Mouse (Mus musculus) lung, embryonic 15.5 days (tissue): ENCODE data around the gene Pxmp4. TPM values are rescaled to one million over a fixed set of nuclear protein-coding genes. Genes with fewer than 3 reads are reported as not detected.

Experiments
- ATAC-seq: fragments of 200-750 bp; cut with Nextera tagmentation; 2 replicates; pipeline ENCODE4 v1.8.0; 2017; ENCODE audit warnings: moderate number of reproducible peaks, borderline replicate concordance; ENCODE audit not compliant: low FRiP score, low TSS enrichment; ENCODE audit errors: extremely low read depth
- H3K27ac ChIP-seq: fragments of 300-500 bp; sonication (generic); 2 replicates; pipeline ENCODE4 v1.5.1; 2015; ENCODE audit warnings: moderate library complexity, mild to moderate bottlenecking, inconsistent platforms
- H3K27me3 ChIP-seq: fragments of 300-500 bp; sonication (generic); 2 replicates; pipeline ENCODE4 v1.6.1; 2015; ENCODE audit warnings: inconsistent platforms
- H3K36me3 ChIP-seq: fragments of 300-500 bp; sonication (generic); 2 replicates; pipeline ENCODE4 v1.6.1; 2015; ENCODE audit warnings: inconsistent platforms
- H3K4me1 ChIP-seq: fragments of 300-500 bp; sonication (generic); 2 replicates; pipeline ENCODE4 v1.6.1; 2015; ENCODE audit warnings: inconsistent platforms
- H3K4me2 ChIP-seq: fragments of 300-500 bp; sonication (generic); 2 replicates; pipeline ENCODE4 v1.6.1; 2015; ENCODE audit warnings: inconsistent platforms, mild to moderate bottlenecking, moderate library complexity
- H3K4me3 ChIP-seq: fragments of 300-500 bp; sonication (generic); 2 replicates; pipeline ENCODE4 v1.5.1; 2015; ENCODE audit warnings: mild to moderate bottlenecking, inconsistent platforms
- H3K9ac ChIP-seq: fragments of 300-500 bp; sonication (generic); 2 replicates; pipeline ENCODE4 v1.6.1; 2015; ENCODE audit warnings: inconsistent platforms
- H3K9me3 ChIP-seq: fragments of 300-500 bp; sonication (generic); 2 replicates; pipeline ENCODE4 v1.6.1; 2016; ENCODE audit warnings: inconsistent platforms
- WGBS: fragments of 180-500 bp; shearing (Covaris S2); methylation state at CpG from one replicate; pipeline ENCODE4 v1.1.7; 2015; 5-methylcytosine and 5-hydroxymethylcytosine counted together
- polyA plus RNA-seq: library from polyadenylated mRNA; unstranded; fragments of >200 nt; fragmentation: Nextera tagmentation; extraction: Ambion mirVana; gene quantifications from 2 replicates; pipeline ENCODE4 v1.2.1, GENCODE M21; 2015

Pxmp4 gene
- polyA plus RNA-seq, 1 experiment from 2014 or later = 29.1 TPM

DNA sequence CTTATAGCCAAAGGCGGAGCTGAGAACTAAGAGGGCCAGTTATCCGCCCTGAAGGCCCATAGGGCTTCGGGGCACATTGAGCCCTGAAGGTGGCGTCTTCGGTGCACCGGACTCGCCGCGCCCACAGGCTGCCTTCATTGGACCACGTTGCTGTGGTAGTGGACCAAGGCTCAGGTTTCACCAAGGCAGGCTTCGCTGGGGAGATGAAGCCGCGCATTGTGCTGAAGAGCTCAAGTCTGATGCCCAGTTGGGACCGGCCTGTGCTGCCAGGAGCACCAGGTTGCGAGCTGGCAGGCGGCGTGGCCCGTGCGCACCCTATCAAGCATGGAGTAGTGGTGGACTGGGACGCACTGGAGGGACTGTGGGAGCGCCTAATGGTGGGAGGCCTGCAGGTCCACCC lies 51.6 kb downstream of the Pxmp4 start:
- Histone ChIP-seq H3K9ac (no peak overlapping the region), H3K27me3 (peaks cover 25% of the 10 kb centered on the region), H3K4me2 (peak overlapping the region; percentile 54), H3K36me3 (no peaks in the 10 kb centered on the region), H3K4me3 (peak overlapping the region; percentile 22; the same call in 1 of the 2 replicates), H3K4me1 (peaks cover 34% of the 10 kb centered on the region), H3K27ac (no peak overlapping the region), H3K9me3 (no peaks in the 10 kb centered on the region)
- 30% methylated on average over 21 of the region's 21 CpGs for WGBS
- peak; percentile 2; the same call in 1 of the 2 replicates for ATAC-seq

DNA sequence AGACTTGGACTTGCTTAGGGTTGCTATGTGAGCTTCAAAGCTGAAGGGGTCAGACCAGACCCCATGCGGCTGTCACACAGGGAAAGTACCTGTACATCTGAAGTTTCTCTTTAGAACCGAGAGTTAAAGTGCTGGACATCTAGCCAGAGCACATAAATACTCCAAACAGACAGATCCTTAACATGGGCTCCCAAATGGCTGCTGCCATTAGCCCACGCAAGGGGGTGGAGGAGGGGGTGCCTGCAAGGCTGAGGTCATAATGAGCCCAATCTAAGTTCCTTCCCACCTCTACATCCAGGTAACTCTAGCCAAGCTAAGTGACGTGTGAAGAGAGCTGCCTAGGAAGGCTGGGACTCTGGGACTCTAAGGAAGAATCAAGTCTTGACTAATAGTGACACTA lies 52.0 kb downstream of the Pxmp4 start, which contains the start of gene Actl10:
Gene Actl10, plus strand, starts transcription at position 301 of the 400 bp plus-strand sequence.
- no peak within 1 kb of the TSS for H3K27ac ChIP-seq
- no peaks in the 10 kb centered on the region for H3K9me3 ChIP-seq
- H3K4me1 ChIP-seq = peaks cover 34% of the 10 kb centered on the region
- H3K36me3 ChIP-seq = no peaks in the 10 kb centered on the region
- peak within 1 kb of the TSS; percentile 54 for H3K4me2 ChIP-seq
- ATAC-seq = no peak
- H3K27me3 ChIP-seq = peaks cover 25% of the 10 kb centered on the region
- WGBS = 77% methylated on average over 4 of the region's 4 CpGs
- peak within 1 kb of the TSS; percentile 22; the same call in 1 of the 2 replicates for H3K4me3 ChIP-seq
- no peak within 1 kb of the TSS; the same call in 1 of the 2 replicates for H3K9ac ChIP-seq

DNA sequence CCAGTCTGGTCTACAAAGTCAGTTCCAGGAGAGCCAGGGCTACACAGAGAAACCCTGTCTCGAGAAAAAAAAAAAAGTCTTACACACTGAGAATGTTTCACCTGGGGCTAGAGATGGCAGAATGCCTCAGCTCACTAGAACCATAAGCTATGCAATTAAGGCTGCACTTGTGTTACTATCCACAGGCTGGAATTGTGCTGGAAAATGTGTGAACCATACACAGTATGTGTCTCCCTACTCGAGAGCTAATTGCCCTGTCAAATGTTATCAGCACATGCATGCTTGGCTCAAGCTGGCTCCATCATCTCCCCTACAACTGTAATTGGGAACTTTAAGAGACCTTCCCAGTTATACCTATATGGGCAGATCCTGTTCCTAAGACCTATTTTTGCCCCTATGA lies 52.6 kb downstream of the Pxmp4 start:
- WGBS = 63% methylated on average over 2 of the region's 2 CpGs
- Histone ChIP-seq H3K27me3 (peaks cover 25% of the 10 kb centered on the region), H3K4me3 (no peak overlapping the region), H3K4me2 (no peak overlapping the region), H3K27ac (no peak overlapping the region), H3K9me3 (no peaks in the 10 kb centered on the region), H3K9ac (no peak overlapping the region), H3K4me1 (peaks cover 34% of the 10 kb centered on the region), H3K36me3 (no peaks in the 10 kb centered on the region)
- no peak for ATAC-seq

DNA sequence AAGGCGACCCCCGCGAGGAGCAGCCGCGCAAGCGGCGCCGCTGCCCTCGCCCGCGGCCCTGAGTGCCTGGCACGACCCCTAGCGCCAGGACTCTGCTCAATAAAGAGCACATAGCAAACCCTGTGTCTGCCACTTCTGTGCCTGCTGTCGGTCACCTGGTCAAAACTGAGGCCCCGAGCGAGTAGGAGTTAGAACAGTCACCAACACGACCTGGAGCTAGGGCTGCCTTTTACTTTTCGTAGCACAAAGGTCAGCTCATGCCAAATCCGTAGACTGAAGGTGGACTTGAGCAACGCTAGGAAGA lies 53.7 kb downstream of the Pxmp4 start:
- H3K36me3 ChIP-seq = no peaks in the 10 kb centered on the region
- WGBS = 17% methylated on average over 20 of the region's 20 CpGs
- no peaks in the 10 kb centered on the region for H3K9me3 ChIP-seq
- H3K27ac ChIP-seq = no peak overlapping the region
- peak overlapping the region; percentile 44; the same call in 1 of the 2 replicates for H3K4me3 ChIP-seq
- H3K27me3 ChIP-seq = peaks cover 25% of the 10 kb centered on the region
- peaks cover 28% of the 10 kb centered on the region for H3K4me1 ChIP-seq
- H3K4me2 ChIP-seq = peak overlapping the region; percentile 95
- no peak for ATAC-seq
- no peak overlapping the region for H3K9ac ChIP-seq

DNA sequence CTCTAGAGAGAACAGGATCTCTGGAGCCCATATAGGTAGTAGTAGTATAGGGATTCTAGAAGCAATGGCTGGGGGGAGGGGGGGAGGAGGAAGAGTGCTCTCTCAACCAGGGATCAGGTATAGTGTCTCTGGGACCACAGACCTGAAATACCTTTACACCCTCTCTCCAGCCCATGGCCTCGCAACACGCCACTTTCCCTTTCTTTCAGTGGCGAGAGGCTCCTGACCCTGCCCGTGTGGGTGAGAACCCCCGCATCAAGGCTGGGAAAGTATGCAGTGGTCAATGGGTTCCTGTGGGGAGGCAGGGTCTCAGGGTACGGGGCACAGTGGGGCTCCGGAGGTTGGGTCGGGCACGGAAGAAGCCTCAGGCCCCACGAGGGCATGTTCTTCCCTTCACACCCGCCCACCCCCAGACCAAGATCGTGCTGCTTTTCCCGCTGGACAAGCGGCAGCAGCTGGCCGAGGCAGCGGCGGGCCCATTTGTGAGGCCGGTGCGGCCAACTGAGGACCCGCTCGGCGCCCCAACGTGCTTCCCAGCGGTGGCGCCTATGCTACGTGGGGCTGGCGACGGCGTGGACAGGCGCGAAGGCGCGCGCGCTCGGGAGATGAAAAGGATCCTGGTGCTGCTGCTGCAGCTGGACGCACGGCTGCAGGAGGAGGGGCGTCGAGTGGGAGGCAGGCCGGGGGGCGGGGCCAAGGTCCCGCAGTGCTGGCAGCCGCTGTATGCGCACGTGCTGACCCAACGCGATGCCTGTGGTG lies 54.2 kb downstream of the Pxmp4 start:
- H3K4me2 ChIP-seq = peak overlapping the region; percentile 95
- H3K36me3 ChIP-seq = no peaks in the 10 kb centered on the region
- no peaks in the 10 kb centered on the region for H3K9me3 ChIP-seq
- H3K4me1 ChIP-seq = peaks cover 27% of the 10 kb centered on the region
- peaks cover 25% of the 10 kb centered on the region for H3K27me3 ChIP-seq
- peak overlapping the region; percentile 19; the same call in 1 of the 2 replicates for H3K9ac ChIP-seq
- H3K27ac ChIP-seq = no peak overlapping the region
- WGBS = 4% methylated on average over 48 of the region's 48 CpGs
- peak; percentile 49; the same call in 1 of the 2 replicates for ATAC-seq
- peak overlapping the region; percentile 44 for H3K4me3 ChIP-seq

DNA sequence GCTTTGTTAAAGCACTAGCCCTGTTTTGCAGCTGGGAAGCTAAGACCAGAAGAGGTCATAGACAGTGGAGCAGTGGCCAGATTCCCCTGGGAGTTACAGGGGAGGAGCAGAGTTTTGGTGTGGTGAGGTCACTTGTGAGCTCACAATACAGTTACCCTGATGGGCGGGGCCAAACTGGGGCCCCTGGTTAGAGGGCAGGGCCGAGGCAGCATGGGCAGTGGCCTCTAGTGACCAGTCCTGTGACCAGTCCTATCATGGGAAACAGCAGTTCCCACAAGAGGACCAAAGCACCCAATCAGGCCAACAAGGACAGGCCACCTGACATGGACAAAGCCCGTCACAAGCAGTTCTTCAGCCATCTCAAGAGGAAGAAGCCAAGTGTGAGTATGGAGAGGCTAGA lies 54.8 kb downstream of the Pxmp4 start:
- H3K36me3 ChIP-seq = no peaks in the 10 kb centered on the region
- no peak for ATAC-seq
- no peak overlapping the region for H3K9ac ChIP-seq
- no peak overlapping the region for H3K4me3 ChIP-seq
- no peak overlapping the region for H3K27ac ChIP-seq
- H3K4me1 ChIP-seq = peaks cover 27% of the 10 kb centered on the region
- H3K4me2 ChIP-seq = peak overlapping the region; percentile 95; the same call in 1 of the 2 replicates
- H3K9me3 ChIP-seq = no peaks in the 10 kb centered on the region
- WGBS = 54% methylated on average over 3 of the region's 3 CpGs
- H3K27me3 ChIP-seq = peaks cover 25% of the 10 kb centered on the region

DNA sequence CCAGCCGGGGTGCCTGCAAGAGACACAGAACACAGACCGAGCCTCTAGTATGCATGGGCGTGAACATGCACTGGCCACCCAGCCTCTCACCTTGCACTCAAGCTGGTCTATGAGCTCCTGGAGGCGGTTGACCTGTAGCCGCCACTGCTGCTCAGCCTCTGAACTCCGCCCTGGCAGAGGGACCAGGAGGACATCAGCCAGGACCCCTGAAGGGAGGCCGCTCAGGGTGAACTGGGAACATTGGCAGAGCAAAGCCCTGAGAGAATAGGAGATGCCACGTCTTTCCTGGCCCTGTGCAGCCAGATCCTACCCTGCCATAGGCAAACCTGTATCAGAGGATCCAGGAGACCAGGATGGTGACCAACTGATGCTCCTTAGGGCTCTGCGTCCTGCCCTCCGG lies 56.8 kb downstream of the Pxmp4 start, which contains the start of gene 1700003F12Rik:
Gene 1700003F12Rik, plus strand, starts transcription at position 375 of the 400 bp plus-strand sequence.
- H3K4me2 ChIP-seq = no peak within 1 kb of the TSS
- H3K27me3 ChIP-seq = peaks cover 20% of the 10 kb centered on the region
- 90% methylated on average over 10 of the region's 10 CpGs for WGBS
- no peak within 1 kb of the TSS for H3K4me3 ChIP-seq
- H3K27ac ChIP-seq = no peak within 1 kb of the TSS
- H3K9ac ChIP-seq = no peak within 1 kb of the TSS
- no peaks in the 10 kb centered on the region for H3K36me3 ChIP-seq
- ATAC-seq = no peak
- H3K4me1 ChIP-seq = peaks cover 13% of the 10 kb centered on the region
- H3K9me3 ChIP-seq = no peaks in the 10 kb centered on the region

DNA sequence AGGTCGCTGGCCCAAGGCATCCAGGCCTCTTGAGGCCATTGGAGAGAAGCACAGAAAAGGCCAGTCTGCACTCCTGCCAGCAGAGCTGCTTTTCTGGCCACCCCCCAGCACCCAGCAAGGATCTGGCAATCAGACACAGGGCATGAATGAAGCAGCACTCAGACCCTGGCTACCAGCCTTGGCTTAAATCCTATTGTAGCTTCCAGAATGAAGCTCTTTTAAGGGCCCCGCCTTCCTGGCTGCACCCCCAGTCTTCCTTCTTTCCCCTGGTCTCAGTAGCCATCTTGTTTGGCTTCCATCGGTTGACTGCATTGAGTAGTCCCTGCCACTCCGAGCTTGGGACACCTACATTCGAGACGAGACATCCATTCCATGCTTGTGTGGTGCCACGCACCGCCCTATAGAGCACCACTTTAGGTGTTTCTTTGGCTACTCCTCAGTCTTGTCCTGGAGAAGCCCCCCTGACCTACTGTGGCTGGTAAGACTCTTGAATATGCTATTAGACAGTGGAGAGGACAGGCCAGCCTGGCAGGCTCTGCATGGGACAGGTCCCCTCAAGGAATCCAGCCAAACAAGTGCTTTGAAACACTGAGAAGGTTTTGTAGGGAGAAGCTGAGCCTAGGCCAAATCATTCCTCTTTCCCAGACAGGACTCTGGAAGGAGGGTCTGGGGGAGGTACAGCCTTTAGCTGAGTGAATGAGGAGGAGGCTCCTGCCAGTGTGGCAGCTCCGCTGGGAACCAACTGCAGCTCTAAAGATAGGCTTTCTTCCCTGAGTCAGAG lies 59.8 kb downstream of the Pxmp4 start:
- no peak overlapping the region for H3K27ac ChIP-seq
- no peaks in the 10 kb centered on the region for H3K36me3 ChIP-seq
- no peak overlapping the region for H3K4me2 ChIP-seq
- peaks cover under 1% of the 10 kb centered on the region; the same call in 1 of the 2 replicates for H3K4me1 ChIP-seq
- H3K9ac ChIP-seq = no peak overlapping the region
- H3K4me3 ChIP-seq = no peak overlapping the region
- no peaks in the 10 kb centered on the region for H3K9me3 ChIP-seq
- 86% methylated on average over 9 of the region's 9 CpGs for WGBS
- H3K27me3 ChIP-seq = no peaks in the 10 kb centered on the region
- ATAC-seq = no peak

DNA sequence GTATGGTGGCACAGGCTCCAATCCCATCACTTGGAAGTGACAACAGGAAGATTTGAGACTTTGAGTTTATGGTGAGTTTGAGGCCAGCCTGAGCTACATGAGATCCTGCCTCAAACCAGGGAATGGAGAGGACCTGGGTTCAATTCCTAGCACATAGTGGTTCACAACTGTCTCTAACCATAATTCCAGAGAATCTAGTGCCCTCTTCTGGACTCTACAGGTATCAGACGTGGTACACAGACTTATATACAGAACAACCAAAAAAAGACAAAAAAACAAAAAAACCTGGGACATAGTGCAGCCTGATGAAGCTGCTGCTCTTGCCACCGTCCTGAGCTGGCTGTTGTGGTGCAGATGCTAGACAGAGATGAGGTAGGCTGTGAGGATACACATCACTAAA lies 61.9 kb downstream of the Pxmp4 start:
- no peak overlapping the region for H3K27ac ChIP-seq
- no peak overlapping the region for H3K9ac ChIP-seq
- H3K9me3 ChIP-seq = no peaks in the 10 kb centered on the region
- ATAC-seq = no peak
- H3K27me3 ChIP-seq = no peaks in the 10 kb centered on the region
- no peak overlapping the region for H3K4me3 ChIP-seq
- 79% methylated on average over 2 of the region's 2 CpGs for WGBS
- no peak overlapping the region for H3K4me2 ChIP-seq
- peaks cover 3% of the 10 kb centered on the region; the same call in 1 of the 2 replicates for H3K4me1 ChIP-seq
- peaks cover 4% of the 10 kb centered on the region for H3K36me3 ChIP-seq

DNA sequence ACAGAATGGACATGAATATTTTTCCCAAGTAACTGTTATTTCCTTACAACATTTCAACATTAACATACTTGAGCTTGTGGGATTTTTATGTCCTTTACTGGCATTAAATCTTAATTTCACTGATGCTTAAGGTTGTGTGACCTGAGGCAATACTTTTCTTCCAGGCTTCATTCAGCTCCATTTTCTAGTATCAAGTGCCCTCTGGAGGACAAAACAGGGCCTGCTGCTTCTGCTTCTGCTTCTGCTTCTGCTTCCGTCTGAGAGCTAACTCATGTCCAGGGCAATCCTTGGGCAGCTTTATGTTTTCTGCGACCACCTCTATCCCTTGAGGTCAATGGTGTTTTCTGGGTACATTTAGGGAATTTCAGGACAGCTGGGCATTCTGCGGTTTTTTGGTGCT lies 63.8 kb downstream of the Pxmp4 start:
- no peak overlapping the region for H3K9ac ChIP-seq
- H3K4me3 ChIP-seq = no peak overlapping the region
- H3K9me3 ChIP-seq = no peaks in the 10 kb centered on the region
- no peaks in the 10 kb centered on the region for H3K27me3 ChIP-seq
- ATAC-seq = no peak
- no peak overlapping the region for H3K4me2 ChIP-seq
- WGBS = 75% methylated on average over 3 of the region's 3 CpGs
- H3K36me3 ChIP-seq = peaks cover 17% of the 10 kb centered on the region
- H3K4me1 ChIP-seq = peaks cover 3% of the 10 kb centered on the region; the same call in 1 of the 2 replicates
- H3K27ac ChIP-seq = no peak overlapping the region

DNA sequence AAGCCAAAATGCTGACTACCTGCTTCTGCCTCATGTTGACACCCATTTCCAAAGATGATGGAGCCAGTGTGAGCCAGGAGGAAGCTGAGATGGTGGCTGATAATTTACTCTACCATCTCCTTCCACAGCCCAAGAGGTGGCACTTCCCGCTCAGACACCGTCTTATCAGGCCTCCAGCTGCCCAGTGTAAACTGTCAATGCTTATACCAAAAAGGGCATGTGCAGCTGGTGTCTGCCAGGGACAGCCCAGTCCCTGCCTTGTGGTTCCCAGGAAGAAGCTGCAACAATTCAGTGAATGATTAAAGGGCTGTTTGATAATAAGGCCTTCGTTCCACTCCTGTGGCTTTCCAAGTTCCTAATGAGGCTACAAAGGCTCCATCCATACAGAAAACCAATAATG lies 64.8 kb downstream of the Pxmp4 start:
- H3K4me3 ChIP-seq = no peak overlapping the region
- peaks cover 20% of the 10 kb centered on the region for H3K36me3 ChIP-seq
- peak; percentile 40; the same call in 1 of the 2 replicates for ATAC-seq
- H3K9me3 ChIP-seq = no peaks in the 10 kb centered on the region
- H3K4me2 ChIP-seq = no peak overlapping the region
- H3K27ac ChIP-seq = no peak overlapping the region
- no peaks in the 10 kb centered on the region for H3K27me3 ChIP-seq
- peaks cover 3% of the 10 kb centered on the region; the same call in 1 of the 2 replicates for H3K4me1 ChIP-seq
- H3K9ac ChIP-seq = no peak overlapping the region
- 31% methylated on average over 3 of the region's 3 CpGs for WGBS

DNA sequence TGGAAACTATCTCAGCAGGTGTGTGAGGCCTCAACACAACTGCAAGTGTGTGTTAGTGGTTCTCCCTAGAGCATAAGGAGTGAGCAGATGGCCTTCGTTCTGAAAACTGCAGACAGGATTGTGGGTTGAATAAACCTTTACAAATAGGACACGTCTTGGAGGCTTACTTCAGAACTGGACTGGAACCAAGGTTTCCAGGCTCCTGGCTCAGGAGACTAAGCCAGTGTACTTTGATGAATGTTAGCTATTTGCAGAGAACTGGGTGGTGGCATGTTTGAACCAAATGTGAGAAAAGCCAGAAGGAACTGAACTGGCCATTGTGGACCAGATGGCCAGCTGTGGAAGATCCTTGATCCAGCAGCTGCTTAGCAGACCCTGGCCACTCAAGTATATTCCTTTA lies 65.2 kb downstream of the Pxmp4 start:
- H3K9ac ChIP-seq = no peak overlapping the region
- H3K4me3 ChIP-seq = no peak overlapping the region
- H3K36me3 ChIP-seq = peaks cover 22% of the 10 kb centered on the region
- no peaks in the 10 kb centered on the region for H3K27me3 ChIP-seq
- ATAC-seq = no peak
- WGBS = 45% methylated on average over 2 of the region's 2 CpGs
- no peak overlapping the region for H3K4me2 ChIP-seq
- H3K27ac ChIP-seq = no peak overlapping the region
- no peaks in the 10 kb centered on the region for H3K9me3 ChIP-seq
- peaks cover 3% of the 10 kb centered on the region; the same call in 1 of the 2 replicates for H3K4me1 ChIP-seq
